Mouse (Mus musculus) mesoderm, embryonic 11.5 days (tissue): Measurements from ENCODE around the gene Tnrc18.

Experiments
- DNase-seq: peaks from one replicate; pipeline ENCODE4 v3.0.0-alpha.2; 2012; ENCODE audit warnings: low read depth, low spot score

The Tnrc18 gene

DNA sequence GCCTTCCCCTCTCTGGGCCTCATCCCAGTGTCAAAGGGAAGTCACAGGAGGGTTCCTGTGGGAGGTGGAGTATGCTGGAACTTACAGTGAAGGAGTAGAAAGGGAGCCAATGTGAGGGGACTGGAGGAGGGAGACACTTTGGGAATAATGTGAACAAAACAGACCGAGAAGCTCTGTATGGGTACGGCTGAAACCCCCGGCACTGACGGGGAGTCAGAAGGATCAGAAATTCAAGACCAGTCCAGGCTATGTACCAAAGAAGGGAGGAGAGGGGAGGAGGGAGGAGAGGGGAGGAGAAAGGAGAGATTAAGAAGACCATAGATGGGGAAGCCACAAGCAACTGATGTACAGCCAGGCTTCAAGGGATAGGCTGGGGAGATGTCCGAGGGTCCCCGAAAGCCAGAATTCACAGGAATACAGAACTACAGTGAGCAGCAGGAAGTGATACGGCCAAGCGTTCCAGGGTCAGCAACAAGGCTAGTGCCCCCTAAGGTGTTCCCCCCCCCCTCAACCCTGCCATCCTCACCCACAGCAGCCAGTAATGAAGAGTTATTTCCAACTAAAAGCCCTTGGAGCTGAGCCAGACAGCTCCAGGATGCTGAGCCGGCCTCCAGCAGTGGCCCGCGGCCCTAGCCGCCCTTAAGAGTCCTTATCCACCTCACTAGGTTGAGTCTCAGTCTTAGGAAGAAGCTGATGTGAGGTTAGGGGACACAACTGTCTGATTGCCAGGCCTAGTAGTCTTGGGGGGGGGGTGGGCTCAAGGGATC is 124.3 kb downstream of the Tnrc18 start:
- no peak for DNase-seq

DNA sequence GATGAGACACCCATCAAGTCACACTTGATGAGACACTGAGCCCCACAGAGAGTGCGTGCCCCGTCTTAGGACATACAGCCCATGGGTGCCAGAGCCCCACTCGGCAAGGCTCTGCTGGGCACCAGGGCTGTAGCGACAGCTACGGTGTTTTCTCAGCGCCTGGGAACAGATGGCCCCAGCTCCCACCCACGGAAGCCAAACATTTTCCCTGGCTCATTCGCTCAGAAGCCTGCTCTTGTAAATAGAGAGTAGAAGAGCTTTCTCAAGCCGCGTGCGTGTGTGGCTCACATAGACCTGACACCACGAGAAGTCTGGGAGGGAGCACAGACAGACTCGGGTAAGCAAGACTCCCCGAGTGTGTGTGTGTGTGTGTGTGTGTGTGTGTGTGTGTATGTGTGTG is 125.2 kb downstream of the Tnrc18 start, which contains the start of gene Slc29a4:
Gene Slc29a4, plus strand, starts transcription at position 265 of the 400 bp plus-strand sequence.
- no peak for DNase-seq

GRCm38 (mm10) chr5:142690343-142690742 is 127.1 kb downstream of the Tnrc18 start:
- DNase-seq, result no peak

DNA sequence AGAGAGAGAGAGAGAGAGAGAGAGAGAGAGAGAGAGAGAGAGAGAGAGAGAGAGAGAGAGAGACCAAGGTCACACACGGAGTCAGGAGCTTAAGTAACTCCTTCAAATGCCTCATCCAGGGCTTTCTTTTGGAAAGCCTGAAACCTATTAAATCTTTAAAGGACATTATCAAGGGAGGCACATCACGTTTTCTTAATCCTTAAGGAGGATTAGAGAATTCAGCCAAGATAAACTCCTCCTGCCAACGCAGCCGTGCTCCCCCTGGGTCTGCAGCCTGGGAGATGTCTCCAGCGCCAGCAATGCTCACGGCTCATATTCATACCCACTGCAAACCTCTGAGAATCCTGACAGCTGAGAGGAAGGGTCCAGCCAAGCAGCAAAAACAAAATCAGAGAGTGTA is 128.6 kb downstream of the Tnrc18 start:
- no peak for DNase-seq

DNA sequence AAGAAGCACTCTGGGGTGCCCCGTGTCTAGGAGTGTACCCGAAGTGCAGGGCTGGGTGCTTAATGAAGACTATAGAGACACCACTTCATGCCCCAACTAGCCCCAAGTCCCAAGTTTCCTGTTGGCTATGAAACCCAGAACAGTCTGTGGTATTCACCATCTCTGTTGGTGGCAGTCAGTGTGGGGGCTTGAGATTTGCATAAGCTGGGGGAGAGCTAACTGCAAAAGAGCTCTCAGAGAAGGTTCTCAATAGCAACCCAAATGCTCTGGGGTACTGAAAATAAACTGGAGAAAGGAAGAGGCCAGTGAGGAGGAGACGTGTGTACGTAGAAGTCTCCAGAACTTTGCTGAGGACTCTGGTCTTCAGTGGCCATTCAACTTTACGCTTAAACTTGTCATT is 134.9 kb downstream of the Tnrc18 start:
- no peak for DNase-seq

DNA sequence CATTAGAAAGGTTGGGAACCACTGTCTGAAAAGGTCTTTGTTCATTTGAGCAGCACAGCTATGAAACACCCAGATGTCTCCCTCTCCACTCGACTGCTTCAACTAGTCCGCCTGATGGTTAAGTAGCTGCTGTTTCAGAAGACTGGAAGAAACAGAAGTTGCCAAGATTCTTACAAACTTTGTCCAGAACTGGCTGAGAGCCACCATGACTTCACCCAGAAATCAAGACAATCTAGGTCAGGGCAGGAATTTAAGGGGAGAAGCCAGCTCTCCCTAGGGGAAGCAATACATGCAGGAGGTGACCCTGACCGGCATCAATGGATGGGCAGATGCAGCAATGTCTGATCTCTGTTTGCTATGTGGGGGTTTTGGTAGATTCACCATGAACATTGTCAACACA is 135.6 kb downstream of the Tnrc18 start:
- no peak for DNase-seq

GRCm38 (mm10) chr5:142679065-142679464 is 138.4 kb downstream of the Tnrc18 start:
- DNase-seq, result no peak

DNA sequence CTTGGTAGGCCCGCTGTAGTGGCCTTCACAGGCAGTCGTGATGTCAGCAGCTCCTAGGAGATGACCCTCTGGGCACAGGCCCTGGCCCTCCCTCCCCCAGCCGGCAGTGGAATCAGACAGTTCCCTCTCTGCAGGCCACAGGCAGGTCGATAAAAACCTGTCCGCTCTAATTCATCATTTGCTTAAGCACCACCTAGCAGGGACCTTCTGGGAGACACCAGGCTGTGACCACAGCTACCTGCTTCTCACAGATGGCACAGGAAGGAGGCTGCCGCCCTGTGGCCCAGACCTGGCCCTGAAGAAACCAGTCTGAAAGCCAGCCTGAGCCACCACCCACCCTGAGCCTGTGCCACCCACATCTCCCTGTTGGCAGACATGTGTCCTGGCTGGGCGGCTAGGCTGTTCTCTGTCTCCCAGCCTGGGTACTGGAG is 139.3 kb downstream of the Tnrc18 start:
- no peak for DNase-seq
